Mouse (Mus musculus): Measurements from ENCODE around the gene H2-Eb2.
"Not testable (repeated sequence)": the region's sequence is repeated elsewhere in the genome, so short reads cannot be mapped to it uniquely, and the experiment has no call there.

H2-Eb2 gene

GRCm38 (mm10) chr17:34305380-34306030, 20.0 kb upstream of the H2-Eb2 start, which contains the start of gene H2-Eb1:
H2-Eb1 (plus strand) TSS chr17:34305867.
- peak; percentile 75 to 84 for DNase-seq (ENCODE audit: low spot score in 2 of 2)

GRCm38 (mm10) chr17:34306407-34306806, 19.1 kb upstream of the H2-Eb2 start:
- DNase-seq (ENCODE audit: low spot score in 2 of 2) = no peak

GRCm38 (mm10) chr17:34307216-34307615, 18.2 kb upstream of the H2-Eb2 start:
- no peak for DNase-seq (ENCODE audit: low spot score in 2 of 2)

GRCm38 (mm10) chr17:34308161-34308560, 17.3 kb upstream of the H2-Eb2 start:
- DNase-seq (ENCODE audit: low spot score in 2 of 2) = no peak

GRCm38 (mm10) chr17:34309225-34309624, 16.2 kb upstream of the H2-Eb2 start:
- DNase-seq (ENCODE audit: low spot score in 2 of 2) = no peak

GRCm38 (mm10) chr17:34309683-34310385, 15.6 kb upstream of the H2-Eb2 start:
- DNase-seq (ENCODE audit: low spot score in 2 of 2) = peak in 1 of 2 experiments; percentile 60

- DNase-seq (ENCODE audit: low spot score in 2 of 2) = not testable (repeated sequence)
Measured at GRCm38 (mm10) chr17:34310526-34310925, 14.9 kb upstream of the H2-Eb2 start.

GRCm38 (mm10) chr17:34312185-34312584, 13.3 kb upstream of the H2-Eb2 start:
- DNase-seq (ENCODE audit: low spot score in 2 of 2) = no peak

- peak; percentile 59 to 84 for DNase-seq (ENCODE audit: low spot score in 2 of 2)
Measured at GRCm38 (mm10) chr17:34313393-34313792, 12.1 kb upstream of the H2-Eb2 start.

- no peak for DNase-seq (ENCODE audit: low spot score in 2 of 2)
Measured at GRCm38 (mm10) chr17:34314286-34314685, 11.2 kb upstream of the H2-Eb2 start.

GRCm38 (mm10) chr17:34315512-34315911, 10.0 kb upstream of the H2-Eb2 start:
- no peak for DNase-seq (ENCODE audit: low spot score in 2 of 2)

- no peak for DNase-seq (ENCODE audit: low spot score in 2 of 2)
Measured at GRCm38 (mm10) chr17:34316697-34317096, 8.8 kb upstream of the H2-Eb2 start.

GRCm38 (mm10) chr17:34317275-34317674, 8.2 kb upstream of the H2-Eb2 start:
- DNase-seq (ENCODE audit: low spot score in 2 of 2) = no peak

GRCm38 (mm10) chr17:34326373-34326772, 908 bp downstream of the H2-Eb2 start:
- DNase-seq (ENCODE audit: low spot score in 2 of 2) = no peak

GRCm38 (mm10) chr17:34329807-34330206, 4.3 kb downstream of the H2-Eb2 start:
- DNase-seq (ENCODE audit: low spot score in 2 of 2) = no peak

- no peak for DNase-seq (ENCODE audit: low spot score in 2 of 2)
Measured at GRCm38 (mm10) chr17:34331200-34331599, 5.7 kb downstream of the H2-Eb2 start.

- DNase-seq (ENCODE audit: low spot score in 2 of 2) = no peak
Measured at GRCm38 (mm10) chr17:34340619-34341402, 15.3 kb downstream of the H2-Eb2 start.

- no peak for DNase-seq (ENCODE audit: low spot score in 2 of 2)
Measured at GRCm38 (mm10) chr17:34344882-34345281, 19.4 kb downstream of the H2-Eb2 start.

- DNase-seq (ENCODE audit: low spot score in 2 of 2) = no peak
Measured at GRCm38 (mm10) chr17:34345486-34345885, 20.0 kb downstream of the H2-Eb2 start.

GRCm38 (mm10) chr17:34346041-34346440, 20.6 kb downstream of the H2-Eb2 start:
- DNase-seq (ENCODE audit: low spot score in 2 of 2) = no peak

GRCm38 (mm10) chr17:34347606-34348308, 22.3 kb downstream of the H2-Eb2 start:
- DNase-seq (ENCODE audit: low spot score in 2 of 2) = peak; percentile 51 to 81

- peak; percentile 76 to 87 for DNase-seq (ENCODE audit: low spot score in 2 of 2)
Measured at GRCm38 (mm10) chr17:34349429-34349828, 24.0 kb downstream of the H2-Eb2 start.

Data from spleen, postnatal 10 days (tissue).